Comparison of ENCODE assay signal across 8 mouse cellular contexts in genomic region chr4:149517868-149518340, GRCm38 (mm10). TPM values are rescaled to one million over a fixed set of nuclear protein-coding genes. Genes with fewer than 3 reads are reported as not detected.
DNase-seq lines count a peak whose midpoint lies in the region; ATAC-seq lines count a peak whose summit lies in the region.

Gene Ctnnbip1 (plus strand): TSS chr4:149518236.

- peak; percentile 91 for ATAC-seq in erythroid progenitor cell, adult 5-6 weeks (replicated peaks; ENCODE audit: low FRiP score, poor library complexity, severe bottlenecking)
- peak; percentile 98 for ATAC-seq in heart, embryonic 13.5 days (ENCODE audit: extremely low read depth, insufficient number of reproducible peaks, low FRiP score, low TSS enrichment)
- peak; percentile 97 for ATAC-seq in liver, embryonic 12.5 days
- peak; percentile 98 for ATAC-seq in stomach, embryonic 15.5 days (ENCODE audit: insufficient read depth, low FRiP score, low read depth)

- peak within 1 kb of the TSS; percentile 97 for H3K4me2 ChIP-seq in heart, embryonic 13.5 days
- H3K4me2 ChIP-seq in liver, embryonic 12.5 days = peak within 1 kb of the TSS; percentile 97
- H3K4me2 ChIP-seq in stomach, embryonic 15.5 days = peak within 1 kb of the TSS; percentile 96

- H3K9me3 ChIP-seq in heart, embryonic 13.5 days = no peaks in the 10 kb centered on the region
- H3K9me3 ChIP-seq in liver, embryonic 12.5 days (replicated peaks) = no peaks in the 10 kb centered on the region
- no peaks in the 10 kb centered on the region for H3K9me3 ChIP-seq in stomach, embryonic 15.5 days

- peaks cover 32% of the 10 kb centered on the region for H3K4me1 ChIP-seq in heart, embryonic 13.5 days
- peaks cover 23% of the 10 kb centered on the region for H3K4me1 ChIP-seq in liver, embryonic 12.5 days
- peaks cover 7% of the 10 kb centered on the region for H3K4me1 ChIP-seq in stomach, embryonic 15.5 days

- peak within 1 kb of the TSS; percentile 92 for H3K4me3 ChIP-seq in heart, embryonic 13.5 days
- H3K4me3 ChIP-seq in liver, embryonic 12.5 days = peak within 1 kb of the TSS; percentile 69
- peak within 1 kb of the TSS; percentile 87 for H3K4me3 ChIP-seq in stomach, embryonic 15.5 days (replicated peaks)

- H3K36me3 ChIP-seq in heart, embryonic 13.5 days = no peaks in the 10 kb centered on the region
- no peaks in the 10 kb centered on the region for H3K36me3 ChIP-seq in liver, embryonic 12.5 days
- no peaks in the 10 kb centered on the region for H3K36me3 ChIP-seq in stomach, embryonic 15.5 days

- peak within 1 kb of the TSS; percentile 70 for H3K27ac ChIP-seq in heart, embryonic 13.5 days (replicated peaks)
- H3K27ac ChIP-seq in liver, embryonic 12.5 days = peak within 1 kb of the TSS; percentile 39; the same call in 1 of the 2 replicates
- H3K27ac ChIP-seq in stomach, embryonic 15.5 days = peak within 1 kb of the TSS; percentile 68

- WGBS in heart, embryonic 13.5 days = under 1% methylated on average over 44 of the region's 46 CpGs
- WGBS in liver, embryonic 12.5 days (ENCODE audit: insufficient replicate concordance) = under 1% methylated on average over 45 of the region's 46 CpGs
- WGBS in stomach, embryonic 15.5 days = under 1% methylated on average over 45 of the region's 46 CpGs

- H3K27me3 ChIP-seq in heart, embryonic 13.5 days (replicated peaks) = no peaks in the 10 kb centered on the region
- peaks cover 10% of the 10 kb centered on the region; the same call in 1 of the 2 replicates for H3K27me3 ChIP-seq in liver, embryonic 12.5 days (replicated peaks)
- no peaks in the 10 kb centered on the region for H3K27me3 ChIP-seq in stomach, embryonic 15.5 days (replicated peaks)

- H3K9ac ChIP-seq in heart, embryonic 13.5 days = peak within 1 kb of the TSS; percentile 97
- H3K9ac ChIP-seq in liver, embryonic 12.5 days = peak within 1 kb of the TSS; percentile 80
- H3K9ac ChIP-seq in stomach, embryonic 15.5 days = peak within 1 kb of the TSS; percentile 86

- DNase-seq in CD4-positive helper T cell, adult 2 months (ENCODE audit: low read depth, low spot score) = peak; percentile 97
- peak; percentile 95 for DNase-seq in brain, embryonic 18.5 days (ENCODE audit: low read depth, low spot score)
- peak; percentile 98 for DNase-seq in kidney, postnatal 10 days
- peak; percentile 96 to 97 for DNase-seq in natural killer cell, adult 2 months (ENCODE audit: low spot score in 2 of 2)

RNA-seq across cellular contexts. Expression of gene Ctnnbip1, which starts in this region (rescaled TPM):
- 0.42 TPM in 1 of 2 replicates, not detected in the other for total RNA-seq in erythroid progenitor cell, adult 5-6 weeks (2015; ENCODE audit: low replicate concordance)
- total RNA-seq in erythroid progenitor cell, adult 5-6 weeks (2017; ENCODE audit: low replicate concordance) = 0.39 TPM in 1 of 2 replicates, not detected in the other
- polyA plus RNA-seq in heart, embryonic 13.5 days (2015; fragmentation: Nextera tagmentation; extraction: Ambion mirVana) = 33.4 and 36.2 TPM in 2 replicates
- 10.0 and 10.1 TPM in 2 replicates for polyA plus RNA-seq in liver, embryonic 12.5 days (2016; fragmentation: Nextera tagmentation; extraction: Ambion mirVana)
- 47.5 and 47.9 TPM in 2 replicates for polyA plus RNA-seq in stomach, embryonic 15.5 days (2015; fragmentation: Nextera tagmentation; extraction: Ambion mirVana)

Comparison
In these comparisons a context has a peak if more than half of its experiments do, and no peak if none do; other contexts are left out.
1. Peak in every context shown above with its lines: DNase-seq, ATAC-seq, H3K4me3 ChIP-seq and H3K27ac ChIP-seq.
2. Peak in ATAC-seq in erythroid progenitor cell, adult 5-6 weeks; RNA of the gene not detected or under 1 TPM.